Mouse (Mus musculus): ENCODE data around the gene Cpeb4. TPM values are rescaled to one million over a fixed set of nuclear protein-coding genes. Genes with fewer than 3 reads are reported as not detected.

Cpeb4 gene
- total RNA-seq, 2 experiments from 2014 or later, result 858 to 1,240 TPM

DNA sequence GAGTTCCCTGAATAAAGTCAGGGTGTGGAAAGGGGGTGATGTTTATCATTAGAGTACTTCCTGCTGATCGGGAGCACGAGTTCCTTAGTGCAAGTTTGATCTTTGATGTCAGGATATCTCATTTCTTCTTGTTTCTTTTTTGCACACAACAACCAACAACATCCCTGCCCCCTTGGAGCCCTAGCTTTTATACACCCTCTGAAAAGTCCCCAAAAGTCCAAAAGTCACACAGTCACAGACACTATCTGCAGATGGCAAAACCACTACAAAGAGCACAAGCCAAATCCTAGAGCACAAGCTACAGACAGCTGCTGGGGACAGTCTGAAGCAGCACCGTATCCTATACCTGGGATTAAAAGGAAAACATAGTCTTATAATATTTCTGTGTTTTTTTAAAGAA is 20.1 kb downstream of the Cpeb4 start:
- ATAC-seq (replicated peaks; ENCODE audit: low FRiP score, poor library complexity, severe bottlenecking), result no peak

DNA sequence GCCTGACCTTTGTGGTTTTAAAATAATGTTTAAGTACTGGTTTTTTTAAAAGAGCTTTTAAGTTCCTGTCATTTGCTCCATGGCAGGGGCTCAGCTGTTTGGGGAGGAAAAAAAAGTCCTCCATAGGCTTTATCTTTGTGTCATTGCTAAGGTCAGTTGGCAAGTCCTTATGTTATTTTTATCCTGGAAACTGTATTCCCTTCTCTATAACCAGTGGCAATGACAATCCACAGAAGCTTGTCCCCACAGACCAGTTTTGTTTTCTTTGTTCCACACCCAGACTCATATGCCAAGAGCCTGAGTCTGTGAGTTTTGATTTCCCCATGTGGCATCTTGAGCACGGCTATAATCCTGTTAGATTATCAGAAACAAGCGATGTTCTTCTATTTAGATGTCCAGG is 21.6 kb downstream of the Cpeb4 start:
- no peak for ATAC-seq (replicated peaks; ENCODE audit: low FRiP score, poor library complexity, severe bottlenecking)

DNA sequence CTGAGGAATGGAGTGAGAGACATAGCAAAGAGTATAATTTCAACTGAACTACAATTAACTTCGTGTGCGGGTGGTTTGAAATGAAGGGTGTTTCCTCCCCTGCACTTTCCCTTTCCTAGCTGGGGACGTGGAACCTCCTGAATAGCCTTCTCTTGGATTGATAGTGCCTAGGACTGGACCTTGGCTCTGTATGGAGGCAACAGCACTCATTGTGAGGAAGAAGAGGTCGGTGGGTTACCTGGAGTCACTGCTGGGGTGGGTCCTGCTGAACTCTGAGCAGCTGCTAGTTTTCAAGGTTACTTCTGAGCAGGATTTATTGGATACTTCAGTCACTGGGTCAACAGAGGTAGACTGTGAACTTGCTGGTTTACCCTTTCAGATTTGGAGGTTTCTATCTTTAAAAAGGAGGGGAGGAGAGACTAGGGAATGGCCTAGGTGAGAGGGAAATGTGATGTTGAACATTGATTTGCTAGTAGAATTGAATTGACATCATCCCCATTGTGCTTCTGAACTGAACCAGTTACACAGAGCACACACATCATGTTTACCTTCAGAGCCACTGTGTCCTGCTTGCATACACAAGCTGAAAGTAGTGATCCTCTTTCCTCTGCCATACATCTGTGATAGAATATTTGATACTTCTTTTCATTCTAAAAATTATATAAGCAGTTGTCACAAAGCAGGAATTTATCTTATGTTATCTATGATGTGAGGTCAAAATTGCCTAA is 24.2 kb downstream of the Cpeb4 start:
- peak; percentile 27 for ATAC-seq (replicated peaks; ENCODE audit: low FRiP score, poor library complexity, severe bottlenecking)

DNA sequence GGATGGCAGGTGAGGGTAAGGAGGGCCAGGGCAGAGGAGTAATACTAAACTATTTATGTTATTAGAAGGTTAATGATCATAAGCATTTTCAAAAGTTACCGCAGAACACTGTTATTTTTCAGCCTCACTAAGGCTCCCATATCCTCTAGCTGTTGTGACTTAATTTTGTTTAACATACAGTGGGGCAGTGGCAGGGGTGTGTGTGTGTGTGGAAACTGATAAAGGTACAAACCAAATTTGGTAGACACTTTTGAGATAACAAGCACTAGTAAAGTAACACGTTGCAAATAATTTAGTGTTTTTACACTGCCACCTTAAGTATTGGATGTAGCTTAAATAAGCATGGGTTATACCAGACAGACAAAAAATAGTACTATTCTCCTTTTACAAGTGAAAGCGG is 24.9 kb downstream of the Cpeb4 start:
- peak; percentile 90 for ATAC-seq (replicated peaks; ENCODE audit: low FRiP score, poor library complexity, severe bottlenecking)

DNA sequence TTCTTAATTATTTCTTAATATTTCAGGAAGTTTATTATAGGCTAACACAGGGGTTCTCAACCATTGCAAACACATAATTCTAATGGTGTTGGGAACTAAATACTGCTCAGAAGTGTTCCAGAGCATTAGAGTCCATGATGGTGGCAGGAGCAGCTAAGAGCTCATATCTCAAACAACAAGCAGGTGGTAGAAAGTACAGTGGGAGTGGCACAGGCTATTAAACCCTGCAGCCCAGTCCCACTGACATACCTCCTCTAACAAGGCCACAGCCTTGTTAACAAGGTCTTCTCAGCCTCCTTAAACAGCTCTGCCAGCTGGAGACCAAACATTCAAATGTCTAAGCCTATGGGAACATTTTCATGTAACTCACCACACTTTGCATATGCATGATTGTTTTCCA is 27.2 kb downstream of the Cpeb4 start:
- no peak for ATAC-seq (replicated peaks; ENCODE audit: low FRiP score, poor library complexity, severe bottlenecking)

DNA sequence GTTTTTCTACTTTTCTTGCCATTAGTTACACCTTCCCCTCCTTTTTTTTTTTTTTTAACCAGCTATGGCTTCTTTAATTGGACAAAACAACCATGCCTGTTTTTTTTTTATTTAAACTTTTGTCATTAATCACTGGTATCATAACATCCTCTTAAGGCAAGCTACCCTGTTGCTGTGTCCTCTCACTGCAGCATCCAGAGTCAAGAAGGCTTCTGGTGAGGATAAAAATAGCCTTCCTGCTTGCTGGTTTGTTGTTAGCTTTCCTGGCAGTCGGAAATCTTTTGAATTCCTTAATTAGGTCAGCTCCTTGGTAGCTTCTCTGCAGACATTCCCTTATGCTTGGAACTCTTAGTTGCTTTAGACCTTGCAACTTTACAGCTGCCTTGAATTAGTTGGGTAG is 28.7 kb downstream of the Cpeb4 start:
- ATAC-seq (replicated peaks; ENCODE audit: low FRiP score, poor library complexity, severe bottlenecking), result no peak

DNA sequence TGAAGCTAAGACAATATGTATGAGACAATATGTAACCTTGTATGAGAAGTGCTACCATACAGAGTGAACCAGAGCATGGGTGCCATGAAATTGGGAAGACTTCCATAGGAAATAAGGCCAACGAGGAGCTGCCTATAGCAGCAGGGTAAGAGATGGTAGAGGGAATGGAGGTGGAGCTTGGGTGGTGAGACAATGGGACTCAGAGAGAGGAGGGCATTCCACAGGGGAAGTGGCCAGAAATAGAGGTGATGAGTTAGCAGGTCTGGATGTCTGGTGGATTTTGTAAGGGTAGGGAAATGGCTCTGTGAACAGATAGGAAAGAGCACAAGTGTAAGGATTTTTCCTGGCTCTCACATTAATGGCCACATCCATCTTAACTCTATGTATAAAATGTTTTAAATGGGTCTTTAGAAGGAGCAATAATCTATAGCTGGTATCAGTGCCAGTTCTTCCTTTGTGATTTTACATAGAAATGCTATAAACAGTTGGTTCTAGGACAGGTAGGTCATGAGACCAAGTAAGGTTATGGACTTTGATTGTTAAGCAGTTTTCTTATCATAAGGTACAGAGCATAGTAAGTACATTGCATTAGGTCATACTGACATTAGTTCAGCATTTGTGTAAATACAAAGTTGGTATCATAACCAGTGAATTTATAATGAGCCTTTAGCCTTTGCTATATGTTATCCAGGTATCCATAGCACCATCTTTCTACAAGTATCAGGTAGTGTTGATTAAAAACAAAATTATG is 30.4 kb downstream of the Cpeb4 start:
- ATAC-seq (replicated peaks; ENCODE audit: low FRiP score, poor library complexity, severe bottlenecking), result 0 out of 2 replicates have a peak, but pooled peaks have one; percentile 21

DNA sequence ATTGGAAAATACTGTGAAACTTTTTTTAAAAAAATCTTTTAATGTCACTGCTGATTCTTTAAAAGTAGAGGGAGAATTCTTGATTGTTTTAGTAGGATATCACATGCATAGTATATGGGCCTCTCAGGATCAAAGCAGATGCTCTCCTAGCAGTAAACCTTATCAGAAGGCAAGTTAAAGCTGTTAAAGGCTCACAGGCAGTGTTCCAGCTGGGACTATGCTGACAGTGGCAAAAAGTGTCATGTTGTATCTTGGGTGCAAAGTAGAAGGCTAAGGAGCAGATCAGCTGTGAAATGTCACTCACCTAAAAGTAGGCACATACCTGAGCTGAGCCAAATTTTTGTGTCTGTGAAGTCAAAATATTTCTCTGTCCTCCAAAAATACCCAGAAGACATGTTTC is 34.5 kb downstream of the Cpeb4 start:
- ATAC-seq (replicated peaks; ENCODE audit: low FRiP score, poor library complexity, severe bottlenecking), result no peak

DNA sequence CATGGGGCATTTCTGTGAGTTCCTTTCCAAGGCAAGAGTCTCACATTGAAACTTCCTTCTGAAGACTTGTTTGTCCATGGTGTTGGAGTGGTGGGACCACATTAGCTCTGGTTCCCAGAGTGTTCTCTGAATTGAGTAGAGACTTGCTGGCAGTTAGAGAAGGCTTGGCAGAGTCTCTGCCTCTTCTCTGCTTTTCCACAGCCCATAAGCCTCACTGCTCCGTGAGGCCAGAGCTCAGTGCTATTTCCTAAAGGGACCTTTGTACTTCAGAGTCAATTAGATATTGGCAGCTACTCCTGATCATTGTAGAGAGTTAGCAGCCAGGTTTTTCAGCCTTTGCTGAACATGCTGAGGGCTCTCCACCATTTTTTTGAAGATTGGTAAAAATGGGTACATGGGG is 35.6 kb downstream of the Cpeb4 start:
- no peak for ATAC-seq (replicated peaks; ENCODE audit: low FRiP score, poor library complexity, severe bottlenecking)

DNA sequence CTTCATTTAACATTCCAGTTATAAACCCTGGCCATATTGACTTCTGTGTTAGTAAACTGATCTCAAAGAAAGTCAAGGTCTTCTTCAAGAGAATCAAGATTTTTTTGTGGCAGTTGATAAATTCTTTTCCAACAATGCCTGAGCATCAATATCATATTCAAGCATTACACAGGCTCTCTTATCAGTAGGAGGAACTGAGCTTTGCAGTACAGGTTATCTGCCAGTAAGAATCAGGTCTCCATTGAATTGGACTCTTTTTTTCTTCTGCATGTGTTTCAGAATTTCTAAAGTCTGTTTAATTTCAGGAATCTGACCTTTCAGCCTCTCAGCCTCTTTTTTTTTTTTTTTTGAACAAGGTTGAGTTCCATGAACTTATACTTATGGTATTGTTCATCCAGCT is 40.9 kb downstream of the Cpeb4 start:
- no peak for ATAC-seq (replicated peaks; ENCODE audit: low FRiP score, poor library complexity, severe bottlenecking)

DNA sequence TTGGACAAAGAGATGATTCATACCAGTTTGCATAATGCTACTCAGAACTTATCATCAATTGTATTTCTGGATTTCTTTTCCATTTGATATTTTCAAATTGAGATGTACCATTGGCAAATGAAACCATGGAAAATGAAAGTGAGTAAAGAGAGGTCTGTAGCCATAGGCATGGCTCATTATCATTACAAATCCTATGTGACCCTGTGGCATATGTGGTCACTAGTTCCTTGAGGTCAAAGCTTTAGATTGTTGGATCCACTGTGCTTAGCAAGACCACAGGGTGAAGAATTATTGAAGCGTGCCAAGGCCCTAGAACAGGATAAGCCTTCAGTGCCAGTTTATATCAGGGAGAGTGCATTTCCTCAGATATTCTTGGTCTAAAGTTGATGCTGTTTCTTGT is 45.8 kb downstream of the Cpeb4 start:
- ATAC-seq (replicated peaks; ENCODE audit: low FRiP score, poor library complexity, severe bottlenecking), result no peak

DNA sequence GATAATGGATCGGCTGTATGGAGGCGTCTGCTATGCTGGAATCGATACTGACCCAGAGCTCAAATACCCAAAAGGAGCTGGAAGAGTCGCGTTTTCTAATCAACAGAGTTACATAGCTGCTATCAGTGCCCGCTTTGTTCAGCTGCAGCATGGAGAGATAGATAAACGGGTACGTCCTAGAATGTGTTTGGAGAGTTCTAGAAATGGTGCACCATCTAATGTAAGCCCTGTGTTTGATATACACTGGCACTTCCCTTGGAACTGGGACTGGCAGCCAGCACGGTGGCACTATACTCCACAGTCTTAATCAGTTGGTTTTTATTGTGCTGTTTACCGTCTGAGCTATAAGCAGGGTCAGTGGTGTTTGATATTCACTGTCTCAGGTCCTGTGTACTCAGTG is 58.0 kb downstream of the Cpeb4 start:
- no peak for ATAC-seq (replicated peaks; ENCODE audit: low FRiP score, poor library complexity, severe bottlenecking)

DNA sequence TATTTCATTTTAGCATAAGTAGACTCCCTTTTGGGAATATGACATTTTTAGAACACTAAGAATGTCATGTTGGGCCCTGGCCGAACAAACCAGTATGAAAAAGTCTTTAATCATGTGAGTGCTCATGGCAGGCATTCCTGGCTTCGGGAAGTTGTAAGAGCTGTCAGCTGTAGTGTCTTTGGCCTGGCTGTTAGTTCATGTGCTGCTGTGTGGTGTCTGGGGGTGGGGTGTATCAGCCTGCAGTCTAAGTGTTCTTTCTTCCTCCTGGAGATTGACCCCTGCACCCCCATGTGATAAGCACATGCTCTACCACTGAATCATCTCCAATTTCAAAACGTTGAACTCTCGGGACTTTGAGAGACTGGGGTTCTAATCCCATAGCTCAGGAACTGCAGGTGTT is 63.6 kb downstream of the Cpeb4 start:
- ATAC-seq (replicated peaks; ENCODE audit: low FRiP score, poor library complexity, severe bottlenecking), result 0 out of 2 replicates have a peak, but pooled peaks have one; percentile 16

DNA sequence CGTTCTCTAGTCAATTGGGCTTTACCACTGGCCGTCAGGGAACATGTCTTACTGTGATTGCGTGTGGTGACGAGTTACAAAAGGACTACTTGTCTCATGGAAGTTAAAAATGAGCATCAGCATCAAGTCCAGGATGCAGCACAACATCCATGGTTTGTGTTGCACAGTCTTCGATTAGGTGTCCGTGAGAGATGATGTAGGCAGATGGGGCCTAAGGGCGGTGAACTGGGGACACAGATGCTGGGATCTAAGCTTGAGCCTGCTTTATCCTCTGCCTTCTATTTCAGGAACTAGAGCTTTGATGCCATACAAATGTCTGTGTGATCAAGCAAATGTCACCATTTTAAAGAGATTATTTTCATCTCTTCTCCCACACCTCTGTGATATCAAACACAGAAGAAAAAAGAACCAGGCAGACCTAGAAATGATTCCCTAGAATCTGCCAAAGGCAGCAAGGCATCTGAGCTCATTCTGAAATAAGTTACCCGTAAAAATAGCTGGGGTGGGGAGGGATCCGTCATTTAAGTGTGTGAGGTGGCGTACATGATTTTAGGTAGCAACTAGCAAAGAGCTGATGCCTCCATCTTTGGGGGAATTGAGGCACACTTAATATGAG is 65.0 kb downstream of the Cpeb4 start:
- 0 out of 2 replicates have a peak, but pooled peaks have one; percentile 13 for ATAC-seq (replicated peaks; ENCODE audit: low FRiP score, poor library complexity, severe bottlenecking)

DNA sequence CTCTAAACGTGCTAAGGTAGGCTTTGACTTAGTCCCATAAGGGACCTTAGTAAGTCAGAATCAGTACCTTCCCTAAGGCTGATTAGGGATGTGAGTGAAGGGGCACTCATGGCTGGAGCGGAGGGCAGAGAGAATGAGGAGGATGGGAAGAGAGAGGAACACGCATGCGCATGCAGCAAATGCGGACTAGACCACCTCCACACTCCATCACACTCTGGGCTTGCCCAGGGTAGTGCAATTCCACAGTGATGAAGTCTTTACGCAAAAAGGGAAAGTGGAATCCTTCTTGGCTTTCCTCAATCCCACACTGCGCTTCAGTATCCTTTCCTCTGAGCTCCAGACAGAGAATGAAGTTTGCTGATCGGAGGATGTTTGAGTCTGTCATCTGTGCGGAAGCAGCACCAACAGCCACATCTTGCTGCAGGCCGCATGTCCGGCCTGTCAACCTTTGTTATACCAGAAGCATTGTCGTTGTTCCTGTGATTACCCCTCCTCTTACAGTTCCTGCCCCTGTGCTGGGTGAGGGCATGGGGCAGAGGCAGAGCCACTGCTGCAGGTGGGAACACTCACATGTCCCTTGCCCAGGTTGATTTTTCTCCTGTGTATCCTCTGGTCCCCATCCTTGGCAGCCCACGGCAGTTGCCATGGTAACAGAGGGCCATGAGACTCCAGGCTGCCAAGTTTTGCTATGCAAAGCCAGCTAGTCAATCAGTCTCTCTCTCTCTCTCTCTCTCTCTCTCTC is 69.1 kb downstream of the Cpeb4 start:
- no peak for ATAC-seq (replicated peaks; ENCODE audit: low FRiP score, poor library complexity, severe bottlenecking)

DNA sequence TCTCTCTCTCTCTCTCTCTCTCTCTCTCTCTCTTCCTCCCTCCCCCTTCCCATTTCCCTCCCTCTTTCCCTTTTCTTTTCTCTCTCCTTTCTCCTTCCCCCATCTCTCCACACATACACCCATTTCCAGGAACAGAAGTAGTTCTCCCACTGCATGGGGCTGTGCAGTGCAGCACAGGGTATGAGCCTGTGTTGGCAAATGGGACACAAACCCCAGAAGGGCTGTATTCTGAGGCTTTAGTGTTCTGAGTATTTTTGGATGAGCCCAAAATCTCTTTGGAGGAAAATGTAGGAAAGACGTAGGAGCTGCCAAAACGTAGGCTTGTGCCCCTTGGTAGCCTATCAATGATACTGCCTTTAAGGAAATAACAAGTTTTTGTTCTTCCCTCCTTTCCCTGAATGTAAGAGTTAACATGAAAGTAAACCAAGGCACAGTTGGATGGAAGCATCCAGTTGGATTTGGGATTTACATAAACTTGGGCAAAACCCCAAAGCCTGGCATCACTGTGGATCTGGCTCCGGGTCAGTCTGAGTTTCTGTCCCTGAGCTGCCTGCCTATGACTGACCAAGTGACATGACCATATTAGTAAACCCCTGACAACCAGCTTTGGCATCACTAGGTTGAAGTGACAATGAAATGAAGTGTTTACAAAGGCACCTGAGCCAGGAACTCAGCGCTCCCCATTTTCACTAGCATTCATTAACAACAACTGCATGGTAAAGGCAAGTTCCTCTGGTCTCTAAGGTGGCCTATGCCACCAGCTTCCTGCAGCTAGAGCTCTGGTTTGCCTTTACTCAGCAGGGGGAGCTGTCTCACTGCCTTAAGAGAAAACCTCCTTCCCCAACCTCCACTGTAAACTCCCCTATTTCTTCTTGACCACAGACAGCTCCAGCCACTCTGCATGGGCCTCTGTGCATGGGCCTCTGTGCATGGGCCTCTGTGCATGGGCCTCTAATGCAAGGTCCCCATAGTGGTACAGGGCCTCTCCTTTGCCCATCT is 69.9 kb downstream of the Cpeb4 start:
- 0 out of 2 replicates have a peak, but pooled peaks have one; percentile 14 for ATAC-seq (replicated peaks; ENCODE audit: low FRiP score, poor library complexity, severe bottlenecking)

DNA sequence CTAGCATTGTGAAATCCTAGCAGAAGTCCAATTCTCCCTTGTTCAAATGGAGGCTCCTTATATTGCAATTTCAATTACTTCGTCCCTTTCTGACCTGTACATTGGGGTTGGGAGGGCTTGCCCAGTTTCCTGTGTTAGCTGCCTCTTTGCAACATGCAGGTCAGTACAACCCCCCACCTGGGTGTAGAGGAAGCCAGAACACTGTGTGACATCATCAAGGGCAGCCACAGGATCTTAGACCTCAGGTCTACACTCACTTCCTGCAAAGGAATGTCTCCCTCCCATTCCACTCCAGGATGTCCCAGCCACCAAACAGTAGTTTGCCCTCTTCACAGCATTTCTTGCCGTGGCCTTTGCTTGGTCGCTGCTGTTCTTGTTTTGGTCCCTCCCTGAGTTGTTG is 73.5 kb downstream of the Cpeb4 start:
- no peak for ATAC-seq (replicated peaks; ENCODE audit: low FRiP score, poor library complexity, severe bottlenecking)

DNA sequence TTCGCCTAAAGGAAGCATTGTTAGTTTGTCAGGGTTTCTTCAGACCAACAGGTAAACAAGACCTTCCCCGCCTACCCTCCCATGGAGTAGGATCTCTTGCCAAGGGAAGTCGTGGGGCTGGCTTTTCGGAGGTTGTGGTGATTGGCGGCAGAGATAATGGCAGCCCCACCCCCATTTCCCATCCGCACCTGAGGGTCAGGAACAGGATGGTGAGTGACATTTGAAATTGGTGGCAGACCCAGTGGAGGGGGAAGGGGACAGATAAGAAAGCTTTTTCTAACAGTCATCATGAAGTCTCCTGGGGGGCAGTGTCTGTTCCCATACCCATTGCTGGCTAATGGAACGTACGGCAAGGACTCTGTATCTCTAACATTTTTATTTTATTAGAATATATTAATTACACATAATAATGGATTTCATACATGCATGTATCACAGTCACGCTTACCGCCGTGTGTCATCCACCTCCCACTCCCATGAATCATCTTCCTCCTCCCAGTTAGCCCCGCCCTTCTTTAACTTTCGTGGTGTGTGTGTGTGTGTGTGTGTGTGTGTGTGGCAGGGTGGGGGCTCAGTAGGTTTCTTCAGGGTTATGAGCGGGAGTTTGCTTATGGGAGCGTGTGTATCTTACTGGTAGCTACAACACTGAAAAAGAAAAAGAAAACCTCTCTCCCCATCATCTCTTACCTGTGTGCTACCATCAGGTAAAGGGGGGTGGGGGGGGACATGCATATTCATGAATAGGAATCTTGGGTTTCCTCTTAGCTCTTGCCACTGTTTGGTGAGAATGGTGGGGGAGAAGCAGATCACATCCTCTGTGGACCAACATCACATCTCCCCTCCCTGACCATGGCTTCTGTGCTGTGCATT is 76.7 kb downstream of the Cpeb4 start:
- peak; percentile 32; the same call in 1 of the 2 replicates for ATAC-seq (replicated peaks; ENCODE audit: low FRiP score, poor library complexity, severe bottlenecking)

Measured in erythroblast, adult 5-6 weeks (primary cell).